Mouse (Mus musculus) kidney, postnatal 25 days (tissue): Measurements from ENCODE around the gene Rab44.

Experiments used
- DNase-seq, 2 experiments: peaks; one replicate each; pipeline ENCODE4 v3.0.0; 2021; ENCODE audit warnings: mixed read lengths in 2 of 2

Rab44 gene

DNA sequence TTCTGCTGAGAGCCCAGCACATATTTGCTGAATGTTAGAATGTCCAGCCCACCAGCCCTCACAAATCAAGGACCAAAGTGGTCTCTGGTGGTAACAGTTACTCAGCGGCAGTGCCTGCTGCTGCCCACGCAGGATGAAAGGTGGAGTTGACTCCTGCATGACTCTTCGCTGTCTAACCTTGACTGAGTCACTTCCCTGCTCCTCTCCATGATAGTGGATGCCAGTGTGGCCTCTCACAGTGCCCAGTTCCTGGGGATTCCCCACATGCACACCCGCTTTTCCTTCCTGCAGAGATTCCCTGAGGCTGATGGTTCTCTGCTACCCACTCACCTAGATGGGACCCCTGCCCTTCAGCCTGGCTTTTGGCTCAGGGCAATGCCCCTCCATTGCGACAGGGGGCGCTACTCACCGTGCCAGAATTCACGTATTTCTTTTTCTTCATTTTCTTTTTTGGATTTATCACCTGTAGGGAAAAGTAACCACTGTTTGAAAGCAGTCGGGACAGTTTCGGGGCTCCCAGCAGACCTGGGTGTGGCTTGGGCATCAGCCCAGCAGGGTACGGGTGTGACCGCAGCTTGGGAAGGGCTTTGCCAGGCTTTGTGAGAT lies 55.2 kb downstream of the Rab44 start:
- DNase-seq = no peak

DNA sequence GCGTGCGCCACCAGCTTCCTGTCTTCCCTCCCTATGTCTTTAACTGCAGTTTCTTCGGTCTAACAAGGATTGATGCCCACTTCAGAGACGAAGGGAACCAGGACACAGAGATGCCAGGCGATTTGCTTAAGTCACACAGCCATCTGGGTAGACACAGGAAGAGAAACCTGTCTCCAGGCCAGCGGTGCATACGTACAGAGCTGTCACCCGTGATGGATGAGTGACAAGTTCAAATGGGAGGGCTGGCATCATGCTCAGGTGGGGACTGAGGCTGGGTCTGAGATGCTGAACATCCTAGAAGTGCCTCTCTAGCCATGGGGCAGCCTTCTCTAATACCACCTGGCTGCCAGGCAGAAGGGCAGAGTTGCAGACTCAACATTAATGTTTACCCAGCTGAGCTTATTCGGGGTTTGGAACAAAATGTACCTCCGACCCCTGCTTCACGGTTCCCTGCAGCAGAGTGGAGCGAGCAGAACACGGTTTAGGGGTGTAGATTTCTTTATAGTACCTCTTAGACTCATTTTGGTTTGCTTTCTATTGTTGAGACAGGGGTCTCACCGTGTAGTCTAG lies 56.6 kb downstream of the Rab44 start:
- DNase-seq = peak; percentile 52 to 84

DNA sequence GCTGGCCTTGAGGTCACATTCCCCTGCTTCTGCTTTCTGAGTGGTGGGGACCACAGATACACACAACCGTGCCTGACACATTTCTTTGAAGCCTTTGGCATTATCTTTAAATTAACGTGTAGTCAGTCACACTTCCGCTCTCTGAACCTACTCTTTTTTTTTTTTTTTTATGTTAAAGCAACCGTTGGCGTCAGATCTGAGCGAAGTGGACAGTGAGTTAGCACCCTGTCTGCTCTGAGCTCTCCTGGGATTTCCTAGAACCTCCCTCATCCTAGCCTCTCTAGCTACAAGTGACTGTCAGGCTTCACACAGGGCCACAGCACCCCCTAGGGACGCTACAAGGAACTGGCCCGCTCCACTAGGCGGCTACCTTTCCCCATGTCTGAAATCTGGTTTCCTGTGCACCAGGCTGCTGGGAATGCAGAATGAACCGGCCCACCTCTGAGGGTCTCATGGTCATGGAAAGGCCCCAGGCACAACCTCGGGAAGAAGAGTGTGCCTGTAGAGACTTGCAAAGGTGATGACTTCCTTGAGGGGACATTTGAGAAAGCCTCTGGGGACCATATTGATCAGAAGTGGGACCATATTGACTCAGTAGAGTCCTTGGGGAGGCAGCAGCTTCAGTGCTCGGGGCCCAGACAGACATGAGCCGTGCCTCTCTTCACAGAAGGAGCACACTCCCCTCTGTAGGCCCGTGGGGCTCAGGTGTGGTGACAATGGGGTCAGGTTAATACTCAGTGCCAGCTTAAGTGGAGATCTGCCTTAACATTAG lies 57.2 kb downstream of the Rab44 start:
- peak; percentile 86 to 89 for DNase-seq

DNA sequence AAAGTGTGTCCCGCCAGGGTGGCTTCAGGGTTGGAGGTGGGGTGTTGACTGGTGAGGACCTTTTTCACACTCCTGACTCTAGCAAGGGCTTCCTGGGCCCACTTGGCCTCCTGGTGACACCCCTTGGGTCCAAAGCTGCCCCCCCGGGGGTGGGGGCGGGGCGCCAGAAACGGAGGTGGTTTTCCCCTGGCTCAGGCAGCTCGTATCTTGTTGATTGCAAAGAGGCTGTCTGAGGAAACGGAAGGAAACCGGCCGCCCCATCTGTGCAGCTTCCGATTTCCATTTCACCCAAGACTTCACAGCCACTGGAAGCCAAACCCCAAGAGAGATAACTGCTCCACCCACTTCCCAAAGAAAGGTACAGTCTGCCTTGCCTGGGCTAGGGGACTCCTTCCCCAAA lies 58.1 kb downstream of the Rab44 start:
- DNase-seq = peak in 1 of 2 experiments; percentile 13

DNA sequence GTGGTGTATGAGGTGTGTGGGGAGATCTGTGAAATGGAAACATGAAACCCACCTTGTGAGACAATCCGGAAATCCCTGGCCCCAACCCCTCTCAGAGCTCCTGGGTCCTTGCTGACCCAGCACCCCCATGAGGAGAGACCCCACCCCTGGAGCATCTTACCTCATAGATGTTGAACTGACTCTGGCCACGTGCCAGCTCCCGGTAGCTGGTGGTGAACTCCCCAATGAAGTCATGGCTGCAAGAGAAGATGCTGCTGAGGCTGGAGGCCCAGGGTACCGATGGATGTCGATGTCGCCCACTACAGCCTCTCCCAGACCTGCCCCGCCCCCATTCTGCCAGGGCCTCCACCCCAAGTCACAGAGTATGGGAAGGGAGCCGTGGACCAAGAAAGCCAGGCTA lies 59.2 kb downstream of the Rab44 start:
- DNase-seq = no peak

DNA sequence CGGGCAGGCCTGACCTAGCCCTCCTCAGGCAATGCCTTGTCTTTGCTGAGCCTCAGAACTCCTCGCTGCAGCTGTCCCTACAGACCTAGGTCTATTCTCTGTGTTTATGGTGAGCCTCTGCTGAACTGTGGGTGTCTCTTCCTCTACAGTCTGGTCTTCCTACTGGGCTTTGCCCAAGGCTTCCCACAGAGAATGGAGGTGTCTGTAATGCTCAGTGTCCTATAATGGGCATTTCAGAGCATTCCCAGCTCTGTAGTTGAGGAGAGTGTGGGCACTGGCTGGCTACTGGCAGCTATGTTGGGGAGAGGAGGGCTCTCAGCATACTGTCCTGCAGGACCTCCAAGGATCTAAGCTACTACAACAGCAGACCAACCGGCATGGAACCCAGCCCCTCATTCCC lies 61.7 kb downstream of the Rab44 start:
- DNase-seq = no peak

DNA sequence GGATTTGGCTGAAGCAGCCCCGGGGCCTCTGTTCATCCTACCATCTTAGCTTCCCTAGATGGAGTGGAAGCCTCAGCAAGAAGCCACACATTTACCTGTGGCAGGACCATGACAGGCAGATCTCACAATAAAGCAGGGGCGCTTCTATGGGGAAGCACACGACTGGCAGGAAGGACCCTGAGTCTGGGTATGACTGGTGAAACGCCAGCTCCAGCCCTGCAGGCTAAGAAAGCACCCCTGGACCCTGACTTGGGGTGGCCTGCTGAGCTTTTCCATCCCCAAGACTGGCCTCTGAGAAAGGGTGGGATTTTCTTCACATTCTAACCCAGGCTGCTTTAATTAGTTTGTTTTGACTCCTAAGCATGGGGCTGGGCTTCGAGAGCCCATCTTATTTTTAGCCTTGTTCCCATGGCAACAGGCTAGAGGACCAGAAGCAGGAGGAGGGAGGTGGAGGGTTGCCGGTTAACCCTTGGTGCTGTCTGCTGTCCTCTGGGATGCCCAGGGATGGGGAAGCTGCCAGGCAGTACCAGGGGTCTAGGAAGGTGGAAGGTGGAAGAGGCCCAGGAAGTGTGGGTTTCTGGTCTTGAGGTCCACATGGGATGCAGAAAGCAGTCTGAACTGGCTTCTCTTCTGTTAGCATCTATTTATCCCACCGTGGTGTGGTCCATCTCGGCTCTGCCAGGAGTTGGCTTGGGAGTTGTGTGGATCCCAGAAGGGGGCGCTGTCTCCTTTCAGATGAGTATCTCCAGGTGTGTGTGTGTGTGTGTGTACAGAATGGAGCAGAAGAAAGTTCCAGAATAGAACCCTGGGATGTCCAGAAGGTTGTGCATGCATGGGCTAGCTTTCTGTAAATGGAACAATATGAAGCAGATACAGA lies 62.7 kb downstream of the Rab44 start:
- DNase-seq = peak; percentile 74 to 87

DNA sequence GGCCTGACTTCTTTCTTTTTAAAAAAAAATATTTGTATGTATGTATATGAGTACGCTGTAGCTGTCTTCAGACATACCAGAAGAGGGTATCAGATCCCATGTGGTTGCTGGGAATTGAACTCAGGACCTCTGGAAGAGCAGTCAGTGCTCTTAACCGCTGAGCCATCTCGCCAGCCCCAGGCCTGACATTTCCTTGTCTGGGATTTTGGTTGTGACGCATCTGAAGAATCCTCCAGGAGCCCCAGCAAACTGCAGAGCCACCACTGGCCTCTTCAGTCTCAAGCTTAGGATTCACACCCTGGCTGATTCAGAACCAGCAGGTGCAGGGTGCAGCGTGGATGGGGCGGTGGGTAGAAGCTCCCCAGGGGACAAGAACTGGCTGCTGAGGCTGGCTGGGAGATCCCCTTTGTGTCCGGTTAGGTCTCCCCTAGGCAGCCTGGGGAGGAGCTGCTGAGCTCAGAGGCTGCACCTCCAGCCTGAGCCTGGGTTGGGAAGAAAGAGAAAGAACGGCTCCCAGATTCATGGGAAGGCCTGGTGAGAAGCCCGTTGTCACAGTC lies 64.6 kb downstream of the Rab44 start:
- DNase-seq = no peak

DNA sequence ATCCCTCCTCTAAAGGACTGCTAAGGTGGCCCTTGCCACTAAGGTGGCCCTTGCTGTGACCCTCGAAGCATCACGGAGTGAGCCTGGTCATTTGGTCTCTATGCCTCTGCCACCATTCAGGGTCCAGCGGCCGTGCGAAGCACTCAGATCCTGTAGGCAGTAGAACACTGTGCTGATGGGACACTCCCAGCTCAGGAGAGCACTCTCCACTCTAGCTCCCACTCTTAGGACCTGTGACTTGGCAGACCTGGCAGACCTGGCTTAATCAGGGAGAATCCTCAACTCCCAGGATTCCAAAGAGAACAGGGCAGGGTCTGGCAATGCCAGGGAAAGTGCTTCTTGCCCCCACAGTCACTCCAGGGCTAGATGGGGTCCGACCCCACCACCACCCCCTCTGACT lies 66.0 kb downstream of the Rab44 start:
- DNase-seq = no peak

DNA sequence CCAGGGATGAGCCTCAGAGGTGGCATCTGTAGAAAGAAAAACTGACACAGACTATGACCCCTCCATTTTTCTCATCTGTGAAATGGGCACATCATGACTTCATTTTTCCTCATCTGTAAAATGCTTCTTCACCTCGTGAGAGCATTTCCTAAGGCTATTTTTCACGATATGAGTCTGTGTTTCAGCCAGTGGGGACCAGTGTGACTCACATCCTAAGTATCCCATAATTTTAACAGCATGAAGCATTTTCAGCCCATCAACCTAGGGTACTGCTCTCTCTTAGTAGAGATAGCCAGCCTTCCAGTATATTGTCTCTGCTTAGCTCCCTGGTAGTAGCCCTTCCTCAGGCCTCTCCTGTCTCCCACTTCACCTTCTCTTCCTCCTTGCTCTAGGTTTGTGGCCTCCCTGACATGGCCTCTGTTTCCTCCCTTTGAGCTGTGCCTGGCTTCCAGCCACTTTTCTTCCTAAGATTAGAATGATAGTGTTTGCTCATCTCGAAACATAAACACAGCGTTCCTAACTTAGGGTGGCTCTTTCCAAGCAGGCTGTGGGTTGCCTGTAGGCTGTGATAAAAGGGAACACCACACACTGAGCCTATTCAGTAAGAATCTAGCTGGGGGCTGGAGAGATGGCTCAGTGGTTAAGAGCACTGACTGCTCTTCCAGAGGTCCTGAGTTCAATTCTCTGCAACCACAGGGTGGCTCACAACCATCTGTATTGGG lies 66.6 kb downstream of the Rab44 start:
- no peak for DNase-seq

DNA sequence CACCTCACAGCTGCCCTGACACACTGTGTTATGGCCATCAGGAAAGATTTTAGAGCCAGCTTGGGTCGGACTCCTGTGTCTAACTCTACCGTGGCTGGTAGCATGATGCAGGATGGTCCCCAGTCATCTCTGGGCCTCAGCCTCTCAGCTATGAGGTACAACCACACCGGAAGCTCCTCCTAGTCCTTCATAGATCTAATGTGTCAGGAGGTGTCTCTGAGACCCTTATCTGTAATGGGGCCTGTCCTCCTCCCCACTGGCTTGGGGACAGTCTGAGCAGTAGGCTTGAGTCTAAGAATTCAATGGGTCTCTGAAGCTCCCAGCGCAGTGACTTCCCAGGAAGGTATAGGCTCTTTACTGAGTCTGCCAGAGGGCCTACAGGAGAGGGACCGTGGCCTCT lies 67.8 kb downstream of the Rab44 start:
- DNase-seq = no peak

DNA sequence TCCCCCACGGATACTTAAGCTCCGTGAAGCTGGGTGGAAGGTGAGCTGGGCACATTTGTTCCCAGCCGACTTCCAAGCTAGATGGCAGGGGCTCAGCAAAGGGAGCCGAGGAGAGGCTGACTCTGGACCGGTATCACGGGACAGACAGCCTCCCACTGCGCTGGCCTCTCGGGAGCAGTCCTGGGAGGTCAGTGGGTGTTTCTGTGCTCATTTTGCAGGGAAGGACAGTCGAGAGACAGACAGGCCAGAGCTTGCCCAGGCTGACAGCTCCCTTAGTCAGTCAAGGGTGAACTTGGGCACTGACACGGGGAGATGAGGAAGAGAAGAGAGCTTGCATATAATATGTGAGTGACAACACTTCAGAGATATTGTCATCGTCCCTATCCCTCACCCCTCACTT lies 69.2 kb downstream of the Rab44 start:
- peak in 1 of 2 experiments; percentile 57 for DNase-seq

DNA sequence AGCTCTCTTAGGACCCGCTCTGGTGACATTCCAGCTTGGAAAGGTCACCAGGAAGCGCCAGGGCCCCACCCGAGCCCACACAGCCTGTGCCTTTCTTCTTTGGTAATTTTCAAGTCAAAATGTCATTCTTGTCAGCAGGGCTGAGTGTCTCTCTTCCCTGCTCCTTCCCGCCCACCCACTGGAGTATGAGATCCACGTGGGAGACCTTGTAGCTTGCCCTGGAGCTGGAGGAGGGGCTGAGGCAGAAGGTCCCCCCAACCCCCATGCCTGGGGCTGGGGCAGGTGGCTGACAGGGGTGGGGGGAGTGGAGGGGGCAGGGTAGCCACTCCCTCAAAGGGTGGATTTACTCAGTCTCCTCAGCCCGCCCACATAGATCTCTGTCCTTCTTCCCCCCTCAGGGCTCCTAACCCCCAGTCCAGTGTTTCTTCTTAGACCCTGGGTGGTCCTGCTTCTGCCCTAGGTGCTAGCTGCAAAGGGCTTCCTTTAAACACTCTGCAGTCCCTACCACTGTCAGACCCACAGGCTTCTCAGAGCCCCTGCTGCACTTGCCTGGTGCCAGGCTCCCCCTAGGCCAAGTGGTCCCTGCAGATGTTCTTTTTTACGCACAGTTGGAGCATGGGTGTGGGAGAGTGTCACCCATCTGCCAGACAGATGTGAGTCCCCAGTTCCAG lies 71.6 kb downstream of the Rab44 start:
- no peak for DNase-seq

DNA sequence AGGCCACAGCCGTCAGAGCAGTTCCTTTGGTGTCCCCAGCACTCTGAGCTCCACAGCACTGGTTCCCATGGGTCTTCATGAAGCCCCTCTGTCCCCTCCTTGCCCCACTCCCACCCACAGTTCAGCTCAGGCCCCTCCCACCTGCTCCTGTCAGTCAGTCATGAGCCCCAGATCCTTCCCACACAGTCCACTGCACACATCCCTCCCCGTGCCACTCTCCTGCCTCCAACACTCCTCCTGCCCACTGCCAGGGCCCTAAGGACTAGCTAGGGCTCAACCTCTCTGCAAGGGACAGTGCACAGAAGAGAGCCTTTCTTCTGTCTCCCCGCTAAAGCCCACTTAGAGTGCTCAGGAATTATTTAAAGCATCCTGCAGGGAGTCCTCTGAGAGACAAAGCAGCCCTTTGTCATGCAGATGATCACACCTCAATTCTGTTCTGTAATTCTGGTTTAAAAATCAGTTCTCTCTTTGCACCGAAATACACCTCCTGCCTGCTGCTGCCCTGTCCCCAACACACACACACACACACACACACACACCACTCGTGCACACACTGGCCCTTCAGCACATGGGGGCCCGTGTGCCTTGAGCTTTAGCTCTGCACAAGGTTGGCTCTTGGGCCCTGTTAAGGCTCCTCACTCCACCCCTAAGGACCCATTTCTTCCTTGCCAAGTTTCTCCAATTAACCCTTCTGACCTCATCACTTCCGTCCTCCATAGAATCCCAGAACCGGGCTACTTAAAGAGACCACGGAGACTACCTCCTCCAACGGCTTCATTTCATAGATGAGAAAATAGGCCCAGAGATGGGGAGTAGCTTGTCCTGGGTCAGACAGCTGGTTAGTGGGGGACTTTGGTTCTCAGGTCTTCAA lies 73.3 kb downstream of the Rab44 start:
- no peak for DNase-seq

DNA sequence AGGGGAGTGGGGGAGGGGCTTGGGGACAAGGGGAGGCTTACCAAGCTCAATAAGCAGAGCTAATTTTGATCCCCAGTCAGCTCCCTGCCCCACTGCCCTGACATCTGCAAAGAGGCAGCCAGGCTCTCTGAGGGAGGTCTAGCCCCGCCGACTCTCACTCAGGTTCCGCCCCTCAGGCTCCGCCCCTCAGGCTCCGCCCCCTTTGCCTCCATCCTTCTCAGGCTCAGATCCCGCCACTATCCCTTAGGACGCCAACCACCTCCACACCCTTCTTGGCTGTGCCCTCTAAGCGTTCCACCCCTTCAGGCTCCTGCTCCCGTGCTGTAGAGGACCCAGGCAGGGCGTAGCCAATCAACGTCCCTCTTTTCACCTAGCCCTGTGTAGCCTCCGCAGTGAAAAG lies 75.0 kb downstream of the Rab44 start:
- DNase-seq = no peak

DNA sequence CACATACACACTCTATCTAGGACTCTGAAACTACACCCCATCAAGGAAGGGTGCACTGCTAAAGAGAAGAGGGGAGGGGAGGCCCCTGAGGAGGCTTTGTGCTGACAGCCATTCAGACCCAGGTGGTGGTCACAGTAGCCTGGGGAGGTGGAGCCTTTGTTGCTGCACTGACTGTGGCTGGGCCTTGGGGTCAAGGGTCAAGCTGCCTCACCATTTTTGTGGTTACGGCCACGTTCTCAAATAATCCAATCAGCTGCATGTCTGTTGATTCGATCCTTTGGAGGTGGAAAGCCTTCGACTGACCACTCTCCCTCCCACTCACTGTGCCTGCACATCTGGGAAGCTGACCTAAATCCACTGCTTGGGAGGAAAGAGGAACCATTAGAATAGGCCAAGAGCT lies 81.6 kb downstream of the Rab44 start:
- no peak for DNase-seq
